Mouse (Mus musculus) forebrain, embryonic 16.5 days (tissue): ENCODE measurements at regions not wholly inside any gene's neighbourhood (a gene's known extent, or its start where the extent isn't known, plus 50 kb on each side); places are given as distances from the start of the nearest gene placed in this dataset.

Source experiments
- ATAC-seq: fragments of 200-750 bp; cut with Nextera tagmentation; 2 replicates; pipeline ENCODE4 v1.8.0; 2017; ENCODE audit warnings: mild to moderate bottlenecking, moderate library complexity
- H3K27ac ChIP-seq: fragments of 300-500 bp; sonication (generic); 2 replicates; pipeline ENCODE4 v1.5.1; 2014; ENCODE audit warnings: low read length, control low read depth
- H3K27me3 ChIP-seq: fragments of 300-500 bp; sonication (generic); replicated peaks from 2 replicates; pipeline ENCODE4 v1.6.1; 2014; ENCODE audit warnings: low read length; ENCODE audit not compliant: control insufficient read depth, insufficient read depth
- H3K36me3 ChIP-seq: fragments of 300-500 bp; sonication (generic); 2 replicates; pipeline ENCODE4 v1.6.1; 2014; ENCODE audit not compliant: control insufficient read depth, insufficient read depth
- H3K4me1 ChIP-seq: fragments of 300-500 bp; sonication (generic); replicated peaks from 2 replicates; pipeline ENCODE4 v1.6.1; 2014; ENCODE audit warnings: low read length; ENCODE audit not compliant: control insufficient read depth, insufficient read depth
- H3K4me2 ChIP-seq: fragments of 300-500 bp; sonication (generic); 2 replicates; pipeline ENCODE4 v1.6.1; 2014; ENCODE audit warnings: mild to moderate bottlenecking, low read length, control low read depth
- H3K4me3 ChIP-seq: fragments of 300-500 bp; sonication (generic); replicated peaks from 2 replicates; pipeline ENCODE4 v1.5.1; 2014; ENCODE audit warnings: mild to moderate bottlenecking, low read length, control low read depth
- H3K9ac ChIP-seq: fragments of 300-500 bp; sonication (generic); replicated peaks from 2 replicates; pipeline ENCODE4 v1.6.1; 2014; ENCODE audit warnings: low read depth, low read length, control low read depth
- H3K9me3 ChIP-seq: fragments of 300-500 bp; sonication (generic); 2 replicates; pipeline ENCODE4 v1.6.1; 2016; ENCODE audit warnings: low read length; ENCODE audit not compliant: control insufficient read depth
- WGBS: fragments of 180-500 bp; shearing (Covaris S2); extraction: QIAGEN DNeasy Blood & Tissue Kit; methylation state at CpG from one replicate; pipeline ENCODE4 v1.1.7; 2014; 5-methylcytosine and 5-hydroxymethylcytosine counted together

DNA sequence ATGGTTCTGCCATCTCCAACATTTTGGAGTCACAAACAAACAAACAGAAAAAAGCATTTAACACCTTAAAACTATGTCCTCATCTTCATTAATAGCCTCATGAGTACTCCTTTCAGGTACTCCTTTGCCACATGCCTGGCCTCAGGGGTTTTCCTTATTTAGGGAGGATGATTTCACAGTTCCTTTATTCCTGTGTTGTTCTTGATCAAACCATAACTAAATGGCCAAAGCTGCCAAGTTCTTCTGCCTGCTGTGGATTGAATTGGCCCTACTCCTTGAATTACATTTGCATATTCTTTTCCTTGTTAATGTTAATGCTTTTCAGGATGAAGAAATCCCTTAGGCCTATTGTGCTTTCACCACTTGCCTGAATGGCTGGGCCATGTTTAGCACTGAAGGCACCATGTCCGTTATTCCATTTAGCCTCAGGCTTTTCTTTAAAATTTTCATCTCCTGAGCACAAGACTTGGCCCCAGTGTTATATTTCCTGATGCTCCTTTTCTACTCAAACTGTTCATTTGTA is 1787.4 kb downstream of the Hace1 start:
- Histone ChIP-seq H3K27ac (no peak overlapping the region), H3K4me2 (no peak overlapping the region), H3K4me1 (peaks cover 4% of the 10 kb centered on the region; the same call in 1 of the 2 replicates), H3K27me3 (no peaks in the 10 kb centered on the region), H3K9me3 (no peaks in the 10 kb centered on the region), H3K4me3 (no peak overlapping the region), H3K36me3 (no peaks in the 10 kb centered on the region), H3K9ac (no peak overlapping the region)
- ATAC-seq, result peak; percentile 87
- WGBS, result 7% methylated on average over 1 of the region's 1 CpGs

DNA sequence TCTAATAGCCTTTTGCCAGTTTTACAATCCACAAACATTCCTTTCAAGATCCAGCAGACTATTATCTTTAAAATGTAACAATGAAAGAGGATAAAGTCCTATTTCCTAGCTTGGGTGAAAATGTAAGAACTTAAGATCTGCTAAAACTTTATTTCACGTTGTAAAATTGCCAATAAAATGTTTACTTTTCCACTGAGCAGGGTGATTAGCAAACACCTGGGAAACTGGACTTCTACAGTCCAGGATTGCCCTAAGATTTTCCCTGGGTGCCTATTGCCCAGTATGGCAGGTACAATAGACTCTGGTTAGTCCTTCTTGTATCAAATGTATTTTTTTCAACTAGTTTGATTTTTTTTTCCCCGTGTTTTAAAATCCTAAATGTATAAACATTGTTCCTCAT is 1789.2 kb downstream of the Hace1 start:
- ATAC-seq, result no peak
- H3K4me1 ChIP-seq, result peaks cover 4% of the 10 kb centered on the region; the same call in 1 of the 2 replicates
- H3K9ac ChIP-seq, result no peak overlapping the region
- H3K27ac ChIP-seq, result no peak overlapping the region
- no peaks in the 10 kb centered on the region for H3K27me3 ChIP-seq
- WGBS, result 44% methylated on average over 2 of the region's 2 CpGs
- no peaks in the 10 kb centered on the region for H3K36me3 ChIP-seq
- H3K4me3 ChIP-seq, result no peak overlapping the region
- H3K4me2 ChIP-seq, result no peak overlapping the region
- H3K9me3 ChIP-seq, result no peaks in the 10 kb centered on the region

DNA sequence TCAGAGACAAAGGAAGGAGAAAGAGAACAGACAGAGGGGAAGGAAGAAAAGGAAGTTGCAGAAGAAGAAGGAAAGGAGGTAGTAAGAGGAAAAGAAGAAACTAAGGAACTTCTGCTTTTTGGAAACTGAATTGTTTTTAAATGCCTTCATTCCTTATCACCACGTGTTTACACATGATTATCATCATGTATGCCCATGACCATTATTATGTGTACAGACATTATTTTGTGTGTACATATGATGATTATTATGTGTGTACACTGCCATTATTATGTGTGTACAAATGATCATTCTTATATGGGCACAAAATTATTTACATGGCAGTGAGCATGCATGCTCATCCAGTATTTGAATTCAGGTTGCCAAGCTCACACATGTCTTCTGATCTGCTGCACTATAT is 1825.9 kb downstream of the Hace1 start:
- H3K4me3 ChIP-seq, result no peak overlapping the region
- H3K9ac ChIP-seq, result no peak overlapping the region
- no peaks in the 10 kb centered on the region for H3K9me3 ChIP-seq
- no peak overlapping the region for H3K4me2 ChIP-seq
- no peaks in the 10 kb centered on the region for H3K4me1 ChIP-seq
- H3K27ac ChIP-seq, result no peak overlapping the region
- H3K27me3 ChIP-seq, result no peaks in the 10 kb centered on the region
- 88% methylated on average over 1 of the region's 1 CpGs for WGBS
- ATAC-seq, result no peak
- no peaks in the 10 kb centered on the region for H3K36me3 ChIP-seq

DNA sequence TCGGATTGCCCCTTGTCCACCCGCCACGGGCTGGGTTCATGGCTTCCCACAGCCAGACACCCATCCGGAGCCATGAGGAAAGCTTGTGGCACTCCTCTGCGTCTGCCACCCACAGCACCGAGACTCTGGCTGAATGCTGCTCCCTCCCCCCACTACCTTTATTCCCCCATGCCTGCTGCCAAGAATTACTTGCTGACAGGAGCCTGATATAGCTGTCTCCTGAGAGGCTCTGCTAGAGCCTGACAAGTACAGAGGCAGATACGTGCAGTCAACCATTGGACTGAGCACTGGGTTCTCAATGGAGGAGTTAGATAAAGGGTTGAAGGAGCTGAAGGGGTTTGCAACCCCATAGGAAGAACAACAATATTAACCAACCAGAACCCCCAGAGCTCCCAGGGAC is 1848.9 kb downstream of the Hace1 start:
- H3K4me2 ChIP-seq, result no peak overlapping the region

More for the DNA sequence above, 1848.9 kb downstream of the Hace1 start:
- H3K27ac ChIP-seq, result no peak overlapping the region
- WGBS, result 72% methylated on average over 7 of the region's 7 CpGs
- H3K4me1 ChIP-seq, result no peaks in the 10 kb centered on the region
- H3K27me3 ChIP-seq, result no peaks in the 10 kb centered on the region
- H3K9me3 ChIP-seq, result no peaks in the 10 kb centered on the region
- H3K4me3 ChIP-seq, result no peak overlapping the region
- no peak overlapping the region for H3K9ac ChIP-seq
- ATAC-seq, result no peak
- H3K36me3 ChIP-seq, result no peaks in the 10 kb centered on the region
